Mouse (Mus musculus) bone marrow macrophage, adult 2 months (primary cell): ENCODE data around the gene Ift52. TPM values are rescaled to one million over a fixed set of nuclear protein-coding genes. Genes with fewer than 3 reads are reported as not detected.

Source experiments
- H3K27ac ChIP-seq: 2 replicates; pipeline ENCODE4 v1.5.1; 2012; ENCODE audit warnings: low read depth, low read length; ENCODE audit not compliant: insufficient read depth
- H3K4me1 ChIP-seq: 2 replicates; pipeline ENCODE4 v1.6.1; 2012; ENCODE audit warnings: low read length; ENCODE audit not compliant: control insufficient read depth, insufficient read depth
- H3K4me3 ChIP-seq: 2 replicates; pipeline ENCODE4 v1.5.1; 2012; ENCODE audit warnings: mild to moderate bottlenecking, low read length, moderate library complexity; ENCODE audit not compliant: insufficient read depth
- CTCF ChIP-seq: IDR thresholded peaks from 2 replicates; pipeline ENCODE4 v1.5.1; 2012; ENCODE audit warnings: low read depth, mild to moderate bottlenecking, low read length, moderate library complexity
- POLR2A ChIP-seq: IDR thresholded peaks from 2 replicates; pipeline ENCODE4 v1.6.1; 2012; ENCODE audit warnings: mild to moderate bottlenecking, low read depth, low read length, borderline replicate concordance
- polyA plus RNA-seq: library from polyadenylated mRNA; stranded (reverse); fragments of >200 nt; gene quantifications from 2 replicates; pipeline ENCODE4 v1.2.4, GENCODE M21; 2012; ENCODE audit not compliant: missing spikeins, insufficient read depth, insufficient read length

Gene Ift52
- polyA plus RNA-seq, 1 experiment, result 37.9 TPM

GRCm38 (mm10) chr2:163089475-163090123, 72.4 kb downstream of the Ift52 start:
- Histone ChIP-seq H3K4me3 (no peak overlapping the region), H3K27ac (no peak overlapping the region), H3K4me1 (no peaks in the 10 kb centered on the region)
- TF ChIP-seq POLR2A (no peak), CTCF (peak; percentile 19; the same call in 1 of the 2 replicates)

- H3K4me3 ChIP-seq, result no peak overlapping the region
- H3K27ac ChIP-seq, result no peak overlapping the region
- no peaks in the 10 kb centered on the region for H3K4me1 ChIP-seq
- TF ChIP-seq POLR2A, result no peak
- TF ChIP-seq CTCF, result no peak
These were observed 77.8 kb downstream of the Ift52 start for GRCm38 (mm10) chr2:163094909-163095308.

Other genes starting within 250 kb of the Ift52 start
- gene Srsf6, start 85.8 kb upstream of the Ift52 start, polyA plus RNA-seq, result 106 and 115 TPM in 2 replicates
- not detected in 2 replicates for gene L3mbtl1, start 73.9 kb upstream of the Ift52 start, polyA plus RNA-seq
- not detected in 2 replicates for gene Sgk2, start 30.0 kb upstream of the Ift52 start, polyA plus RNA-seq
- 4.7 and 6.5 TPM in 2 replicates for gene Mybl2, start 37.3 kb downstream of the Ift52 start, polyA plus RNA-seq
- gene Gtsf1l, start 70.5 kb downstream of the Ift52 start, polyA plus RNA-seq, result not detected in 2 replicates
- gene Tox2, start 185.8 kb downstream of the Ift52 start, polyA plus RNA-seq, result 3.1 and 3.2 TPM in 2 replicates